Mouse (Mus musculus) left cerebral cortex, postnatal 4 days (tissue): Measurements from ENCODE around the gene Plcd1. TPM values are rescaled to one million over a fixed set of nuclear protein-coding genes. Genes with fewer than 3 reads are reported as not detected.

ENCODE experiments used
- DNase-seq: peaks from one replicate; pipeline ENCODE4 v3.0.0-alpha.2; 2022
- intact Hi-C: fragments of 180-260 bp; cut with DNase I; formaldehyde crosslinking; loops from one replicate; pipeline ENCODE4 v1.15.1; 2025
- total RNA-seq, 2 experiments: library from RNA; stranded (reverse); gene quantifications; 2 replicates each; pipeline ENCODE4 v1.2.3; 2021

Gene Plcd1
- total RNA-seq, 2 experiments from 2014 or later = 16.3 to 17.3 TPM

DNA sequence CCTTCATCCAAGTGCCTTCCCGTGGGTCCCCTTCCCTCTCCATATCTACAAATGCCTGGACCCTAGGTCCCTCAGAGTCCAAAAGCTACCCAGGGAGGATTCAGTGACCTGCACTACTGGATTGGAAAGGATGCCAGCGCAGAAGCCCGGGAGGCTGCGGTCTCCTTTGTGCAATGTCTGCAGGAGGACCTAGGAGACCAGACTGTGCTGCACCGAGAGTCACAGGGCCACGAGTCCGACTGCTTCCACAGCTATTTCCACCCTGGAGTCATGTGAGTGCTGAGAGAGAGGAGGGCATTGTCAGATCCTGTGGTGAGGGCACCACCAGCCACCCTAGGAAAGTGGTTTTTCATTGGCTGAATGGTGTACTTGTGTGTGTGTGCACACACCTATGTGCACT is 35.1 kb downstream of the Plcd1 start:
- intact Hi-C loops = no loop called here
- DNase-seq = no peak

DNA sequence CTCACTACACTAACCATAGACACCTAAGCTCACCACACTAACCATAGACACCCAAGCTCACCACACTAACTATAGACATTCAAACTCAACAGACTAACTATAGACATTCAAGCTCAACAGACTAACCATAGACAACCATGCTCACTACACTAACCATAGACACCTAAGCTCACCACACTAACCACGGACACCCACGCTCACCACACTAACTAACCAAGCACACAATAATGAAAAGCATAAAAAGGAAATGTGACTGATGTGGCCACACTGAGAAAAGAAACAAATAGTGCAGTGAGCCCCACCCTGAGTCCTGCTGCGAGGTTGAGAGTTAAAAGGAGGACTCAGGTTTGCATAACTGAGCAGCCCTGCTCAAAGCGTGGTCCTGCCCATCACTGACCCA is 38.0 kb downstream of the Plcd1 start:
- intact Hi-C loops = no loop called here
- DNase-seq = no peak

DNA sequence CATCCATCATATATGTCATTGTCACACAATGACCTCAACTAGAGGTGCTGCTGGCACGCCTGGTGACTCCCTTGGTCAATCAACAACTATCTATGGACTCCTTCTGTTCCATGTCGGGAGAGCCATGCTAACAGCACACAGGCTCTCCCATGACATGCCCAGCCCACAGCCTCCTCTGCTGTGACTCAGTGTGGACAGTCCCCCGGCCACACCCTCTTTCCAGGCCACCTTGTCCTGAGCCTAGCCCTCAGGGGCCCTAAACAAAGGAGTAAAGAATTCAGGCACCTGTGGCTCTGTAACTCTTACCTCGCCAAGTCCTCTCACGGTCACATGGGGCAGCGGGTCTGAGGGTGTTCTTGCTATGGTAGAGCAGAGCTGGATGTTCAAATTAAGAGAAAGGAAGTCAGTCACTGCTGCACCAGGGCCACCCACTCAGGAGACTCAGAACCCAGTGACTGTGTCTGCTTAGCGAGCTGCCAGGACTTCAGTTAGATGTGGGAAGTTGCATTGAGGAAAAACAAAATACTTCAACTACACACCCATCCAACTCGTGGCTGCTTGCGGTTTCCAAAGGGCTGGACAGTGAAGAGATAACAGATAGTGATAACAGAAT is 39.2 kb downstream of the Plcd1 start:
- intact Hi-C loops = no loop called here
- DNase-seq = no peak

DNA sequence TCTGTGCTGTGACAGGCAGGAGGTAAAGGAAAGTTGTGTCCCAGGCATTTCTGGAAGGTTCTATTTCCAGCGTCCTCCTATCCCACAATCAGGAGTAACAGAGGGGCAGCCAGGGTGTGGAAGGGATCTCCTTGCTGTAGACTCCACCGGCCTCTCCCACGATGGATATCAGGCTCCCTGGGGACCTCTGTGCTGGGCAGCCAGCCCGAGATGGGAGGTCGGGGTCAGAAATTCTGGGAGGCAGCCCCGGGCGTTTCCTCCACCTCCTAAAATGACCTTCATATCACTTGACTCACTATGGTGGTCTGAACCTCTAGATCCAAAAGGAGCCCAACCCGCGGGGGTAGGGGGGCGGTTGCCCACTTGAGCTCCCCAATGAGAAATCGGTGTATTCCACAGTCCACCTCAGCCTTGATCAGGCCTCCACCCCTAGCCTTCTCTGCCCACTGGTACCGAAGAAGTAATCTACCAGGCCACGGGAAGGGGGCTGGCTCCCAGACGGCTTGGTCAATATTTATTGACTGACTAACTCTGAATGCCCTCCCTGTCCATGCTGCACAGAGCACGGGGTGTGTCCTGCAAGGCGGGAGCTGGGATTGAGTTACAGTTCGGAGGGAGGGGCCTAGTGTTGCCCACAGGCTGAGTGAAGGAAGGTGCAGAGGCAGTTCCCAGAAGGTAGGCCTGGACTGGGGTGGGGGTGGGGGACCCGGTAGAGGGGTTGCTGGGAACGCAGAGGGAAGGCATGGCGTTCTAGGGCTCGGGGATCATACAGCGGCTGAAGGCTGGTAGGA is 41.0 kb downstream of the Plcd1 start, which contains the start of gene Vill:
Gene Vill (plus strand): TSS at position 625 of the 791 bp plus-strand sequence.
- no peak for DNase-seq
- intact Hi-C loops = no loop called here

DNA sequence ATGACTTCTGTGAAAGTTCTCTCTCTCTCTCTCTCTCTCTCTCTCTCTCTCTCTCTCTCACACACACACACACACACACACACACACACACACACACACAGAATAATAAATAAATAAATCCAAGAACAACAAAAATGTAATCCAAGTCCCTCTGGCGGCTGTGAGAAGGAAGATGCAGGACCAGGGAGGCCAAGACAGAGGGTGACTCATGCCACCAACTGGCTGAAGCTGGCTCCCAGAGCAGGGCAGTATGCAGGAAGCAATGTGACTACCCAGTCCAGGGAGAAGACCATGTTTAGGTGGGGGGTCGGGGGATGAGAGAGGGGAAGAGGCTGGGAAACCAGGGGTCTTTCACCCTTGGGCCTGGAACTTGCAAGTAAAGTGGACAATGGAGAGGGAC is 42.1 kb downstream of the Plcd1 start:
- intact Hi-C loops = no loop called here
- DNase-seq = no peak

DNA sequence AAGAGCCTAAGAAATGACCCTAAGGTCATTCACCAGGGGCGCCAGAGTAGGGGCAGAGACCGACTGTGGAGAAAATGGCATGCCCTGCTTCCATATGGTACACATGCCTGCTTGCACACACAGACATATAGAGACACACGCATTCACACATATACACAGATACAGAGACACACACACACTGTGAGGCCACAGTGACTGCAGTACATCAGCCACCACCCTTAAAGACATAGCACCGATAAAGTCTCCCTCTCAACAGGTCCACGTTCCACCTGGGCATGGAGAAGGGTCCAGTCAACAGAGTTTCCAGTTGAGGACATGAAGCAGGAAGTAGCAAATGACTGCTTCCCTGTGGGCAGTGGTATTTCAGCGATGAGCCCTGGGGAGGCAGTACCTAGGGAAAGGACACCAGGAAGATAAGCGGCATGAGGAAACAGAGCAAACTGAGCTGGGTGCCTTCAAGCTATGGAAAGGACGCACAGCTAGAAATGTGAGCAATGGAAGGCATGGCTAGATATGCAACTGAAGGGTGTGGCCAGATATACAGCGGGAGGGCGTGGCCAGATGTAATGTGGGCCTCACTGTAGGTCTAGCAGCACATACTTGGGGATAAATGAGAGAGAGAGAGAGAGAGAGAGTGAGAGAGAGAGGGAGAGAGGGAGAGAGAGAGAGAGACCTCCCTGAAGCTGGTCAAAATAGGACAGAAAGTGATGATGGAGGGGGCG is 45.0 kb downstream of the Plcd1 start:
- intact Hi-C loops = no loop called here
- no peak for DNase-seq

DNA sequence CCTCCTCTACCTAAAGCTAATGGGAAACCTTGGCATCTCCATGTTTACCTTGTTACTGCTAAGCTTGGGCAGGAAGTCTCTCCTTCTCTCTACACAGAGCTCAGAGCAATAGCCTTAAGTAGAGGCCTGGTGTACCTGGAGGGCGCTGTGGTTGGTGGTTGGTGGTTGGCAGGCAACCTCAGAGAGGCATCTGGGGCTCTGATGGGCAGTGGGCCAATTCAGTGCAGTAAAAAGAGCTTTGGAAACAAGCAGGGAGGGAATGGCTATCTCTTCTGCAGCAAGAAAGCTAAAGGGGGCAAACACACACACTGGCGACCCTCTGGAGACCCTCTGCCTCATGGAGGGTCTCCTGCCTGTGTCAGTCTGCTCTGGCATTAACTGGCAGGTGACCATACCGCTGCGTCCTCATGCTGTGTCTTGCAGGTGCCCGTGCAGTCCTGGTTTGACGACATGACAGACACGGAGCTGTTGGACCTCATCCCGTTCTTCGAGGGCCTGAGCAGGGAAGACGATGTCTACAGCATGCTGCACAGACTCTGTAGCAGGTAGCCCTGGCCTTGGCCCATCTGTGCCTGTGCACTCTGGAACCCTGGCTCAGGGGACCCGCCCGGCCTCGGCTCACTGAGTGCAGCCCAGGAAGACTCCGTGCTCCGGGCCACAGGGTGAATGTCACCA is 53.1 kb downstream of the Plcd1 start:
- intact Hi-C loops = no loop called here
- DNase-seq = peak; percentile 68

DNA sequence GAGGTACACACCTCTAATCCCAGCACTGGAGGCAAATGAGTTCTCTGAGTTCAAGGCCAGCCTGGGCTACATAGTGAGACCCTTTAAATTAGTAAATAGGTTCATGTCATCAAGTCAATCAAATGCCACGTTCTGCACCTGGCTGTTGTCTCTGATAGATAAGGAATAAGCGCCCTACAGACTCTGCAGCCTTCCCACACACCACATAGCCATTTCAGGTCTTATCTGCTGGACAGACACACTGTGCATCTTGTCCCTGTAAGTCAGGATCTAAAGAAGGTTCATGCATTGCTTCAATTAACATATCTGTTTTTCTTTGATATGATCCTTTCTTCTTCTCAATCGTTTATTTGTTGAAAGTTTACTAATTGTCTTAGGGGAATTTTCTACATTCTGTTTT is 54.7 kb downstream of the Plcd1 start:
- no peak for DNase-seq
- intact Hi-C loops = loop anchor here (10.0 kb wide), 1 partner anchor 114 kb away; the partner anchor contains the start of gene Ctdspl

DNA sequence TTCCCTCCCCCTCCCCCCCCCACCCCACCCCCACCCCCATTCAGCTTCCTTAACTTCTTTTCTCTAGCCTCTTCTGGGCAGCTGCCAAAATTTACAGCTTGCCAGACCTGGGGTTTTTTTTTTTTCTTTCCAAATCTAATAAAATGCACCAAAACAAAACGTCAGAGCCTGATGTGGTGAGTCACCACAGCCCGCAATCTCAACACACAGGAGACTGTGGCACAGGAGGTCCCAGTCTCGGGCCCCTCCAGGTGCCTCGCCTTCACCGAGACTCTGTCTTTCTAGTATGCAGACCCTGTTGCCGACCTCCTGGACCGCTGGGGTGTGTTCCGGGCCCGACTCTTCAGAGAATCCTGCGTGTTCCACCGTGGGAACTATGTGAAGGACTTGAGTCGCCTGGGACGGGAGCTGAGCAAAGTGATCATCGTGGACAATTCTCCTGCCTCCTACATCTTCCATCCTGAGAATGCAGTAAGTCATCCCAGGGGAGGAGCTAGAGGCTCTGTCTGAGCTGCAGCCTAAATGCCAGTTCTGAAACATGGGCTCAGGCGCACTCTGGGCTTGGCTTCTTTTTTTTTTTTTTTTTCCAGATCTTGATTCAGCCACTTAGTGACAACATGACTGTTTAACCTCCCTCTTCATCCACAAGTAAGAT is 56.1 kb downstream of the Plcd1 start:
- intact Hi-C loops = loop anchor here (10.0 kb wide), 1 partner anchor 112 kb away; the partner anchor contains the start of gene Ctdspl
- DNase-seq = no peak

DNA sequence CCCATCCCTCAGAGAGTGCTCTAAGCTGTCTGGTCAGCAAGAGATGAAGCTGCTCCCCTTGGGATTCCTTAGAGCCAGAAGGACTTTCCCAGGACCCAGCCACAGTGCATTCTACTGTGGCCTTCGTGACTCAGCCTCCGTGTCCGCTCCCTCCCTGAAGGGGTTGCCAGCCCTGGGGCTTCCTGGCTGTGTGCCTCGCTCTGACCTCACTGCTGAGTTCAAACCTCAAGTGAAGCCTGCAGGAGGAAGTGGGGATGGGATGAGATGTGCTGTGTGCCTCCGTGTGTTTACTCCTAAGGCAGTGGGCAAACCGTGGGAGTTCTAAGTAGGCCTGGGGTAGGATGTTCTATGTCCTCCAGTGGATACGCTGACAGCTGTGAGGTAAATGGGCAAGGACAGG is 57.5 kb downstream of the Plcd1 start:
- intact Hi-C loops = loop anchor here (10.0 kb wide), 1 partner anchor 111 kb away; the partner anchor contains the start of gene Ctdspl
- DNase-seq = peak; percentile 26

DNA sequence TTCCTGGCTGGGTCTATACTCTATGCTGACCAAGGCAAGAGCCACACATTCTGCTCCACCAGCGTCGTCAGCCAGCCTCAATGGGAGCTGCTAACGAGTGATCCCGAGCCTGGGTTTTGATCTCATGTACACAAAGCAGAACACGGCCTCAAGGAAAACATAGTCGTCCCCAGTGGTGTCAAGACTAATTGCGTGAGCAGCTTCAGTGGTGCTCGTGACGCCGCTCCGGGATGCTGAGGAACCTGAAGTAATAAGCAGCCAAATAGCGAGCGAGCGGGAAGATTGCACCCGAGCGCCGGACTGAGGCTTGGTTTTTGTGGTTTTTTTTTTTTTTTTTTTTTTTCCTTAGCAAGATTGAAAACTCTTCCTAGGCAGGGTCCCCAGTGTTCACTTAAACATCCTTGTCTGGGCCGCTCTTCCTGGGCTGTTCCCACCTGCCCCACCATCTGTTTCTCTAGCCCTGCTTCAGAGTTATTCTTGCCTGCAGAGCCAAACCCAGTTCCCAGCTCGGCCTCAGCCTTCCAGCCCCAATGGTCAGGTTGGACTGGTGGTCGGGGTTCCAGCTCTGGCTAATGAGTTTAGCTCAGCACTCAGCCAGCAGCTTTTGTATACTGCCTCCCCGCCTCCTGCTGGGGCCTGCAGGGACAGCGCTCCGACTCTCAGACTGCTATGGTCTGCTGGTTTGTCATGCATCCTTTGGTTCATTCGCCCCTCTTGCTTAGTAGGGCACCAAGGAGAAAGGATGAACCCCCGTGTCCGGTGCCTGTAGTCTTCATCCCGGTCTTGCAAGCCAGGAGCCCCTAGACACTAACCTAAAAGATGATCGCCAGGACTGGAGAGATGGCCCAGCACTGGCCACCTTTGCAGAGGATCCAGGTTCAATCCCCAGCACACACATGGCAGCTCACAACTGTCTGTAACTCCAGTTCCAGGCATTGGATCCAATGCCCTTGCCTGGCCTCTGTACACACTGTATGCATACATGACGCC is 58.3 kb downstream of the Plcd1 start:
- peak; percentile 35 for DNase-seq
- intact Hi-C loops = loop anchor here (10.0 kb wide), 1 partner anchor 110 kb away; the partner anchor contains the start of gene Ctdspl

DNA sequence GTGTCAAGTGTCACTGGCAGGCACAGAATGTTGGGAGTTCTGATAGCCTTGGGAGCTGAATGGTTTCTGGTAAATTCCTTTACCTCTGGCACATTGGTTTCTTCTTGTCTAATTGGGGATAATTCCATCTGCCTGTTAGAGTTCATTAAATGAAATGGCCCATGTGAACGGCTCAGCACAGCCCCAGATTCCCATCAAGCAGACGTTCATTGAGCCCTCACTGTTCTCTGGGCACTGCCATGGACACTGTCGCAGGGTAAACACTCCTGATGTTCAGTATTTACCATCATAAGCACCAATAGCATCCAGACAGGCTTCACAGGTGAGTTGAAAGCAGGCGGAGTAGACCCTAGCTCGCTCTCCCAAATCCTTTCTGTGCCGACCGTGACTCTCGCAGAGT is 59.2 kb downstream of the Plcd1 start:
- intact Hi-C loops = loop anchor here (10.0 kb wide), 1 partner anchor 109 kb away; the partner anchor contains the start of gene Ctdspl
- no peak for DNase-seq

DNA sequence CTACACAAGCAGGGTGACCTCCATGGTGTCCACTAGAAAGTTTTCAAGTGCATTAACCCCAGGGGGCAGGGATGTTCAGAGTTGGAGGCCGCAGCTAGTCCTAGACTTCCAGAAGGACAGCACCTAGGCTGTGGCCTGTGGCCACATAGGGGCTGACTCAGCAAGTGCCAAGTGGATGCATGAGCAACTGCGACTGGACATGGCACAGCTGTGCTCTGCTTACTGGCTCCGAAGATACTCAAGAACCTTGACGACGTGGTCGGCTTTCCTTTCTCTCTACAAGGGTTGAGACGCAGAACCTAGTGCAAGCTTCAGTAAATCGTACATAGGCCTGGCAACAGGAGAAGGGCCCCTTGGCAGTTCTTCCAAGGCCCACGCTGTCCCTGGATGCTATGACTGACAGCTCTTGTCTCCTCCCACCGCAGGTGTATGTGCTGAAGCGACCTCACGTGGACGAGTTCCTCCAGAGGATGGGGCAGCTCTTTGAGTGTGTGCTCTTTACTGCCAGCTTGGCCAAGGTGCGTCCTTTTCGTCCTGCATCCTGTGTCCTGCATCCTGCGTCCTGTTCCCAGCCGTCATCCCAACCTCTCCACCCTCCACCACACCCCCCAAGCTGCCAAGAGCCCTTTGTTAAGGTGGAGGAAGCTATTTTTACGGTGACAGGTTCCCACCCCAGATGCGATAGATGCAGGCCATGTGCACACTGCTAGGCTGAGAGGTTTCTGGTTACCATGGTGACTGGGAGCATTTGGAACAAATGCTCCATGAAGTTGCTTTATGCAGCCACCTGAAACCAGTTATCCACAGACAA is 60.0 kb downstream of the Plcd1 start:
- intact Hi-C loops = loop anchor here (10.0 kb wide), 1 partner anchor 109 kb away; the partner anchor contains the start of gene Ctdspl
- no peak for DNase-seq

DNA sequence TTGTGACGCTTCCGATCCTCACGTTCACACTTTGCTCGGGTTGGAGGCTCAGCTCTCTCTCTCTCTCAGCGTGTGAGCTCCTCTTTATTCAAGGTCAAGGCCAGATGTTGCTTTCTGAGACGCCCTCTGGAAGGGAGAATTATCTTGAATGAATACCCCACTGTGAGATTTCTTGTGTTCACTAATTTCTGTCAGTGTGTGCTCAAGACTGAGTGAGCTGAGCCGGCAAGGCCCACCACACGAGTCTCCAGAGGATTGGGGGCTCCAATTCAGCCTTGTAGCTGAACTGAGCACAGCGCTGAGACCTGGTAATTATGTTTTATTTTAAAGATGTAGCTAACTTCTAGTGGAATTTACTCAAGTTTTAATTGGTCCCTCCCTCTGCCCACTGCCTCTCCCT is 60.8 kb downstream of the Plcd1 start:
- no peak for DNase-seq
- intact Hi-C loops = loop anchor here (10.0 kb wide), 1 partner anchor 108 kb away; the partner anchor contains the start of gene Ctdspl

DNA sequence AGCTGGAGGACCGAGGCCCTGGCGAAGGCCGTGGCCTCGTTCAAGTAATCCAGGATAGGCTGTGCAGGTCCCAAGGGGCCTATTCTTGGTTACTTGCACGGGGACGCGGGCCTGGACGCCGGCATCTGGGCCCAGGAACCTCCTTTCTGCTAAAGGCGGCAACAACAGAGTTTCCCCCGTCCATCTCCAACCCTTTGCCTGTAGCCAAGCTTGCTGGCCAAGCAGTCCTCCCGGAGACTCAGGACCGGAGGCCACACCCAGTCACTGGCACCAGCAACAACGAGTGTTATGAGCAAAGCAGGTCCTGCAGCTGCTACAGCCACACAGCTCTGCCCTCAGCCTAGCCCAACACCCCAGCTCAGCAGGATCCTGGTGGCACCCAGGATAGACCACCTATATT is 61.5 kb downstream of the Plcd1 start:
- intact Hi-C loops = loop anchor here (10.0 kb wide), 1 partner anchor 107 kb away; the partner anchor contains the start of gene Ctdspl
- DNase-seq = no peak

DNA sequence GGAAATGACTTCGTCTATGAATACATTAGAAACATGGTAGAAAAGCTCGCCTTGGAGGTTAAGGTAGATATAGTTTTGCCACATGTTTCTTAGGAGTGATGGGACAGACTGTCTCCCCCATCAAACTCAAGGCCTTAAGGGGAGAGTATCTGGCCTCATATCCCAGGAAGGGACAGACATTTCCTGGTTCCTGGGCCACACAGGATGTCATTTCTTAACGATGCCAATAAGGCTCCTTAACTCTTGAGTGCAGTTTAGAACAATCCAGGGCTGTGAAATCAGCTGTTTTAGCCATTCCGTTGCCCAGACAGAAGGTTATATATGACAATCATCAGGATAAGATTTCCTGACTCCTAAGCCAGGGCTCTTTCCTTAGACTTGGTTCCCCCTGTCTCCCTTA is 62.3 kb downstream of the Plcd1 start:
- no peak for DNase-seq
- intact Hi-C loops = loop anchor here (10.0 kb wide), 1 partner anchor 106 kb away; the partner anchor contains the start of gene Ctdspl

DNA sequence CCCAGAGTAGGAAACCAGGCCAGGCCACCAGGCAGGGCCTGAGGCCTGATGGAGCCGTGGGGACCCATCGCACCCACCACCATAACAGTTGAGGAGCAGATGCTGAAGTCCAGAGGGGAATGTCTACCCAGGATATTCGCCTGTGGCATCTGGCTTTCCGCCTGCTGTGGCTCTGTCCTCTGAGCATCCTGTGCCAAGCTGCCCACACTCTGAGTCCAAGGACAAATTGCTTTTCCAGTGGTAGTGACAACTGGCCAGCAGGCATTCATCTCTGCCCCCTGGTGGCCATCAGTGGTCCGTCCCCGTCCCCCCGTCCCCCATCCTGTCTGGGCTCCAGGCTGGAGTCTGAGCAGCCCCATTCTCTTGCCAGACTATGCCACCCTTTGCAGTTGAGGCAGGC is 63.7 kb downstream of the Plcd1 start:
- intact Hi-C loops = no loop called here
- peak; percentile 75 for DNase-seq
